Mouse (Mus musculus): ENCODE results near the gene Slc38a10.

Gene Slc38a10

GRCm38 (mm10) chr11:120060634-120061033 lies 90.5 kb downstream of the Slc38a10 start:
- DNase-seq (ENCODE audit: low spot score), result no peak

- no peak for DNase-seq (ENCODE audit: low spot score)
Observed at GRCm38 (mm10) chr11:120055953-120056732, 95.0 kb downstream of the Slc38a10 start.
